In genomic region chr14:105064243-105064642, GRCm38 (mm10) we compare ENCODE assay signal across 15 mouse cellular contexts.
DNase-seq lines count a peak whose midpoint lies in the region.
"Had no signal": no experiment of that assay in that cellular context is flagged by ENCODE, and none has a peak within 500 bp of the region (broad histone marks: within the 10 kb centered on the region; RNA-seq: fewer than 3 reads in every experiment).

No protein-coding gene starts in this region.

- peak; percentile 22 for DNase-seq in layer of hippocampus, adult 9-10 months (ENCODE audit: low spot score)
- DNase-seq in layer of hippocampus, postnatal 14 days (ENCODE audit: low spot score in 2 of 2), result no peak
- DNase-seq in brain, adult 2 months (ENCODE audit: low read depth, low spot score), result peak; percentile 50
- DNase-seq in telencephalon, adult 2 months (ENCODE audit: low read depth, low spot score), result peak; percentile 35
- DNase-seq in adrenal gland, adult 8-10 months, result no peak
- DNase-seq: adrenal gland, adult 2 months; adrenal gland, postnatal 14 days; adrenal gland, postnatal 36 days; cerebellum, adult 11 months; cerebellum, adult 18-20 months; cerebellum, adult 8-10 months; cerebellum, adult 9-11 months; cerebellum, postnatal 14 days; cerebellum, postnatal 36 days; embryo, embryonic 11 days had no signal

Comparison
In these comparisons a context has a peak if more than half of its experiments do, and no peak if none do; other contexts are left out.
1. DNase-seq: peak in layer of hippocampus, adult 9-10 months (single experiment), brain, adult 2 months (single experiment) and telencephalon, adult 2 months (single experiment); none in layer of hippocampus, postnatal 14 days (0 of 2) and adrenal gland, adult 8-10 months (single experiment).